In the genomic region with DNA sequence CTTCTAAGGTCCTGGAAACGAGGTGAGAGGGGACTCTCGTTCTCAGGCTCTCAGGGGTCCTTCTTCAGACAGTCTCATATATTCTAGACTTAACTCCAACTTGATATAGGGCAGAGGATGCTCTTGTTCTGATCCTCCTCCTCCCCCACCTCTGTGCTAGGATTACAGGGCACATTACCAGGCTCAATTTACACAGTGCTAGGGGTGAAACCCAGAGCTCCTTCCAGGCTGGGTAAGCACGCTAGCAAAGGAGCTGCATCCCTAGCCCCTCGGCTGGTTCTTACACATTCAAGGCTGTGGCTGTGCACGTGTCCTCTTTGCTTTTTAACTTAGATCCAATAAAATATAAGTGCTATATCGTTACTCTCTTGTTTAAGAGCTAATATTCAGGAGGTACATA, we compare ENCODE assay signal across 16 mouse cellular contexts.
"Had no signal": no experiment of that assay in that cellular context is flagged by ENCODE, and none has a peak within 500 bp of the region (broad histone marks: within the 10 kb centered on the region; RNA-seq: fewer than 3 reads in every experiment).

No protein-coding gene starts in this region.

- H3K36me3 ChIP-seq: neural tube, embryonic 13.5 days; neural tube, embryonic 15.5 days; stomach, embryonic 15.5 days had no signal

- H3K9ac ChIP-seq: neural tube, embryonic 13.5 days; neural tube, embryonic 15.5 days; stomach, embryonic 15.5 days had no signal

- DNase-seq: retina, postnatal 1 day; right cerebral cortex, adult 18-20 months; right cerebral cortex, postnatal 14 days; right cerebral cortex, postnatal 25 days; right cerebral cortex, postnatal 4 days; spleen, adult 18-20 months; thymus, adult 18-20 months; thymus, adult 2 months; thymus, postnatal 14 days; thymus, postnatal 25 days; thymus, postnatal 36 days; thymus, postnatal 4 days had no signal

- H3K4me3 ChIP-seq: neural tube, embryonic 13.5 days; neural tube, embryonic 15.5 days; stomach, embryonic 15.5 days had no signal

- H3K9me3 ChIP-seq: neural tube, embryonic 13.5 days; neural tube, embryonic 15.5 days; stomach, embryonic 15.5 days had no signal

- H3K27me3 ChIP-seq: neural tube, embryonic 13.5 days; neural tube, embryonic 15.5 days; stomach, embryonic 15.5 days had no signal

- H3K4me2 ChIP-seq: neural tube, embryonic 13.5 days; neural tube, embryonic 15.5 days; stomach, embryonic 15.5 days had no signal

- H3K27ac ChIP-seq: neural tube, embryonic 13.5 days; neural tube, embryonic 15.5 days; stomach, embryonic 15.5 days; stomach, postnatal 0 days had no signal

- H3K4me1 ChIP-seq: neural tube, embryonic 13.5 days; neural tube, embryonic 15.5 days; stomach, embryonic 15.5 days had no signal
